Mouse (Mus musculus): ENCODE measurements around the gene Wfdc1. TPM values are rescaled to one million over a fixed set of nuclear protein-coding genes. Genes with fewer than 3 reads are reported as not detected.

Wfdc1 gene
- polyA plus RNA-seq, 1 experiment from 2014 or later = 2.6 TPM

GRCm38 (mm10) chr8:119639798-119640197, 26.4 kb upstream of the Wfdc1 start:
- no peak for ATAC-seq (ENCODE audit: insufficient number of reproducible peaks, low FRiP score, low TSS enrichment, low read depth)
- Histone ChIP-seq H3K27me3 (no peaks in the 10 kb centered on the region; the same call in none of the 2 replicates), H3K4me1 (peaks cover 8% of the 10 kb centered on the region), H3K4me3 (replicated peaks) (no peak overlapping the region), H3K36me3 (no peaks in the 10 kb centered on the region), H3K4me2 (replicated peaks) (no peak overlapping the region), H3K9ac (no peak overlapping the region), H3K27ac (replicated peaks) (no peak overlapping the region), H3K9me3 (replicated peaks) (no peaks in the 10 kb centered on the region)
- WGBS = 50% methylated on average over 7 of the region's 7 CpGs

- Histone ChIP-seq H3K4me2 (replicated peaks) (no peak overlapping the region), H3K9ac (no peak overlapping the region), H3K4me1 (no peaks in the 10 kb centered on the region; the same call in 1 of the 2 replicates), H3K27me3 (no peaks in the 10 kb centered on the region; the same call in 1 of the 2 replicates), H3K27ac (replicated peaks) (no peak overlapping the region), H3K9me3 (replicated peaks) (no peaks in the 10 kb centered on the region), H3K36me3 (no peaks in the 10 kb centered on the region), H3K4me3 (replicated peaks) (no peak overlapping the region)
- WGBS = 81% methylated on average over 5 of the region's 5 CpGs
- ATAC-seq (ENCODE audit: insufficient number of reproducible peaks, low FRiP score, low TSS enrichment, low read depth) = no peak
Measured at GRCm38 (mm10) chr8:119641058-119641457, 25.1 kb upstream of the Wfdc1 start.

GRCm38 (mm10) chr8:119642960-119643359, 23.2 kb upstream of the Wfdc1 start:
- Histone ChIP-seq H3K4me1 (no peaks in the 10 kb centered on the region), H3K9me3 (replicated peaks) (no peaks in the 10 kb centered on the region), H3K9ac (no peak overlapping the region), H3K4me3 (replicated peaks) (no peak overlapping the region), H3K36me3 (no peaks in the 10 kb centered on the region), H3K27me3 (no peaks in the 10 kb centered on the region), H3K4me2 (replicated peaks) (no peak overlapping the region), H3K27ac (replicated peaks) (no peak overlapping the region)
- no peak for ATAC-seq (ENCODE audit: insufficient number of reproducible peaks, low FRiP score, low TSS enrichment, low read depth)
- 86% methylated on average over 1 of the region's 1 CpGs for WGBS

GRCm38 (mm10) chr8:119644429-119644960, 21.7 kb upstream of the Wfdc1 start:
- Histone ChIP-seq H3K4me3 (replicated peaks) (no peak overlapping the region), H3K4me2 (replicated peaks) (no peak overlapping the region), H3K9ac (no peak overlapping the region), H3K27me3 (no peaks in the 10 kb centered on the region), H3K27ac (replicated peaks) (no peak overlapping the region), H3K36me3 (no peaks in the 10 kb centered on the region), H3K9me3 (replicated peaks) (no peaks in the 10 kb centered on the region), H3K4me1 (no peaks in the 10 kb centered on the region)
- no peak for ATAC-seq (ENCODE audit: insufficient number of reproducible peaks, low FRiP score, low TSS enrichment, low read depth)
- 53% methylated on average over 17 of the region's 17 CpGs for WGBS

- Histone ChIP-seq H3K4me2 (replicated peaks) (no peak overlapping the region), H3K36me3 (no peaks in the 10 kb centered on the region), H3K4me1 (no peaks in the 10 kb centered on the region), H3K27me3 (no peaks in the 10 kb centered on the region), H3K27ac (replicated peaks) (no peak overlapping the region), H3K9ac (no peak overlapping the region), H3K9me3 (replicated peaks) (no peaks in the 10 kb centered on the region), H3K4me3 (replicated peaks) (no peak overlapping the region)
- 60% methylated on average over 18 of the region's 18 CpGs for WGBS
- no peak for ATAC-seq (ENCODE audit: insufficient number of reproducible peaks, low FRiP score, low TSS enrichment, low read depth)
Measured at GRCm38 (mm10) chr8:119644981-119645597, 21.1 kb upstream of the Wfdc1 start.

- no peaks in the 10 kb centered on the region for H3K36me3 ChIP-seq
- H3K27me3 ChIP-seq = no peaks in the 10 kb centered on the region
- H3K4me1 ChIP-seq = no peaks in the 10 kb centered on the region
- no peak overlapping the region for H3K4me3 ChIP-seq (replicated peaks)
- no peak overlapping the region for H3K4me2 ChIP-seq (replicated peaks)
- no peak for ATAC-seq (ENCODE audit: insufficient number of reproducible peaks, low FRiP score, low TSS enrichment, low read depth)
- H3K9ac ChIP-seq = no peak overlapping the region
- H3K9me3 ChIP-seq (replicated peaks) = no peaks in the 10 kb centered on the region
- 75% methylated on average over 3 of the region's 3 CpGs for WGBS
- H3K27ac ChIP-seq (replicated peaks) = no peak overlapping the region
Measured at GRCm38 (mm10) chr8:119646197-119646596, 20.0 kb upstream of the Wfdc1 start.

- ATAC-seq (ENCODE audit: insufficient number of reproducible peaks, low FRiP score, low TSS enrichment, low read depth) = no peak
- H3K9me3 ChIP-seq (replicated peaks) = no peaks in the 10 kb centered on the region
- H3K4me2 ChIP-seq (replicated peaks) = no peak overlapping the region
- no peak overlapping the region for H3K27ac ChIP-seq (replicated peaks)
- 85% methylated on average over 7 of the region's 7 CpGs for WGBS
- H3K4me1 ChIP-seq = no peaks in the 10 kb centered on the region
- H3K36me3 ChIP-seq = no peaks in the 10 kb centered on the region
- no peak overlapping the region for H3K4me3 ChIP-seq (replicated peaks)
- no peaks in the 10 kb centered on the region for H3K27me3 ChIP-seq
- no peak overlapping the region for H3K9ac ChIP-seq
Measured at GRCm38 (mm10) chr8:119646846-119647245, 19.3 kb upstream of the Wfdc1 start.

GRCm38 (mm10) chr8:119651324-119651723, 14.8 kb upstream of the Wfdc1 start:
- no peak overlapping the region for H3K4me3 ChIP-seq (replicated peaks)
- no peak overlapping the region for H3K4me2 ChIP-seq (replicated peaks)
- no peak overlapping the region for H3K27ac ChIP-seq (replicated peaks)
- no peaks in the 10 kb centered on the region for H3K9me3 ChIP-seq (replicated peaks)
- WGBS = 30% methylated on average over 2 of the region's 2 CpGs
- no peaks in the 10 kb centered on the region for H3K36me3 ChIP-seq
- no peak for ATAC-seq (ENCODE audit: insufficient number of reproducible peaks, low FRiP score, low TSS enrichment, low read depth)
- peaks cover 7% of the 10 kb centered on the region; the same call in 1 of the 2 replicates for H3K4me1 ChIP-seq
- no peak overlapping the region for H3K9ac ChIP-seq
- H3K27me3 ChIP-seq = no peaks in the 10 kb centered on the region

GRCm38 (mm10) chr8:119656709-119657464, 9.3 kb upstream of the Wfdc1 start:
- Histone ChIP-seq H3K36me3 (no peaks in the 10 kb centered on the region), H3K4me3 (replicated peaks) (no peak overlapping the region), H3K4me2 (replicated peaks) (no peak overlapping the region), H3K27me3 (no peaks in the 10 kb centered on the region), H3K4me1 (peaks cover 17% of the 10 kb centered on the region), H3K27ac (replicated peaks) (no peak overlapping the region), H3K9ac (no peak overlapping the region), H3K9me3 (replicated peaks) (no peaks in the 10 kb centered on the region)
- no peak for ATAC-seq (ENCODE audit: insufficient number of reproducible peaks, low FRiP score, low TSS enrichment, low read depth)
- 53% methylated on average over 5 of the region's 5 CpGs for WGBS

DNA sequence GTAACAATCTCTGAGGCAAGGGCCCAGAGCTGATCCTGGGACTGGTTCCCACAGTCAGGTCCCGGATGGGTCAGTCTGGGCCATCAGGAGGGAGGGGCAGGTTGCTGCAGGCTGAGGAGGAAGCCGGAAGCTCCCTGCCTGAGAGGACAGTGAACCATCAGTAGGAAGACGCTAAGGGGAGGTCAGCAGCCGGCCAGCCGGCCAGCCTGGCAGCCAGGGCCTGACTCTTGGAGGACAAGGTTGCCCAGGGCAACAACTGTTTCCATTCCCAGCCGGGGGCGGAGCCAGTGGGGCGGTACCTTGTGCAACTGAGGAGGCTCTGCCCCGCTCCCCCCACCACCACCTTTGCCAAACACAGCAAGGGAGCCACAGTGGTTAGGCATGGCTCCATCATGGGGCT, 5.1 kb upstream of the Wfdc1 start:
- Histone ChIP-seq H3K4me3 (replicated peaks) (no peak overlapping the region), H3K9me3 (replicated peaks) (no peaks in the 10 kb centered on the region), H3K9ac (no peak overlapping the region), H3K36me3 (no peaks in the 10 kb centered on the region), H3K27me3 (peaks cover 5% of the 10 kb centered on the region; the same call in 1 of the 2 replicates), H3K4me1 (peaks cover 19% of the 10 kb centered on the region), H3K27ac (replicated peaks) (no peak overlapping the region), H3K4me2 (replicated peaks) (no peak overlapping the region)
- ATAC-seq (ENCODE audit: insufficient number of reproducible peaks, low FRiP score, low TSS enrichment, low read depth) = 0 out of 2 replicates have a peak, but pooled peaks have one; percentile 5
- WGBS = 13% methylated on average over 9 of the region's 9 CpGs

- ATAC-seq (ENCODE audit: insufficient number of reproducible peaks, low FRiP score, low TSS enrichment, low read depth) = no peak
- H3K4me3 ChIP-seq (replicated peaks) = no peak overlapping the region
- H3K36me3 ChIP-seq = no peaks in the 10 kb centered on the region
- peaks cover 24% of the 10 kb centered on the region for H3K4me1 ChIP-seq
- no peak overlapping the region for H3K9ac ChIP-seq
- WGBS = 71% methylated on average over 6 of the region's 6 CpGs
- peaks cover 5% of the 10 kb centered on the region for H3K27me3 ChIP-seq
- no peaks in the 10 kb centered on the region for H3K9me3 ChIP-seq (replicated peaks)
- no peak overlapping the region for H3K27ac ChIP-seq (replicated peaks)
- H3K4me2 ChIP-seq (replicated peaks) = no peak overlapping the region
Measured at GRCm38 (mm10) chr8:119661892-119662291, 4.3 kb upstream of the Wfdc1 start.
